Mouse (Mus musculus): Measurements from ENCODE around the gene Pex1.
A peak's percentile ranks its signal among the peaks of the same experiment; 100 is the strongest.
"Not testable (repeated sequence)": the region's sequence is repeated elsewhere in the genome, so short reads cannot be mapped to it uniquely, and the experiment has no call there.

Pex1 gene

GRCm38 (mm10) chr5:3646539-3646938 is 50.7 kb downstream of the Pex1 start:
- DNase-seq: no peak

DNA sequence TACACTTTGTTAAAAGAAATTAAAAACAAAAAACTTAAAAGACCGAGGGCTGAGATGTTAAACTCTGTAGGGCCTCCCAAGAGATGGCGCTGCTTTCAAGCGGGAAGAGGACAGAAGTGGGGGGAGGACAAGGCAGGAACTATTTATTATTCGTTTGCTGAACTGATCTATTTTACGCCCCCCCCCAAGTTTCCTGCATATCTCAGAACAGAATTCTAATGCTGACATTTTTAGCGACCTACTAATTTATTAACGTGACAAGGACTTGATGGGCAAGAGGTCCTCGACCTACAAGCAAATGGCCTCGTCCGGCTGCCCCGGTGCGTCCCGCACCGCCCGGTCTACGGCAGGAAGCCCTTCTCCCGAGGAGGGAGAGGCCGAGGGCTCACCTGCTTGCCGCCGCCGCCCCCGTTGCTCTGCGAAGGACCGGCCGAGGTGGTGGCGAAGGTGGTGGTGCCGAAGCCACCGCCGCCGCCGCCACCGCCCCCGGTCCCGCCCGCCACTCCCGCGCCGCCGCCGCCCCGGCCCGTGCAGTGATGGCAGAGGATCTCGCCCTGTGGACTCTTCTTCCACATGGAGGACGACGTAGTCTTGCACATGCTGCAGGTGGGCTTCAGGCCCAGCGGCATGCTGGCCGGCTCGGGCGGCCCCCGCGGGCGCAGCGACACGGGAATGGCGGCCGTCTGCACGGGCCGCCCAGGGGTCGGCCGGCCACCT is 51.3 kb downstream of the Pex1 start:
- peak; percentile 45 to 62 for DNase-seq

- peak; percentile 83 to 87 for DNase-seq
Observed at GRCm38 (mm10) chr5:3647708-3648121, 51.8 kb downstream of the Pex1 start.

GRCm38 (mm10) chr5:3648206-3648848 is 52.5 kb downstream of the Pex1 start:
- no peak for DNase-seq

DNA sequence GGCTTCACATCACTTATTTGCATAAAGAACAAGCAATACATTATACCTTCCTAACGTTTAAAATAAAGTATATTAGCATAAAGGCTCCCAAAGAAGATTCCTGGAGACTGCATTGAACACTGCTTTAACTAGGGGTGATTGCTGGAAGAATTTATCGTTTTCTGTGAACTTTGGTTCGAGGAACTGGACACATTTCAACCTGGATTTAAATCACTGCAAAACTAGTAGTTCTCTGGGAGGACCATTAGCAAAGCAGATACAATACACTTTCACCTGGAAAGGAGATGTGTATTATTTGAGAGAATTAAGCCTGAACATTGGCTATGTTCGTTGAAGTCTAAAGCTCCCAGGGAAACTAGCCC is 53.0 kb downstream of the Pex1 start:
- DNase-seq: no peak

- DNase-seq: no peak
Observed at GRCm38 (mm10) chr5:3650881-3651280, 55.0 kb downstream of the Pex1 start, which contains the start of gene Tmbim7. Tmbim7 (plus strand) TSS chr5:3651181.

DNA sequence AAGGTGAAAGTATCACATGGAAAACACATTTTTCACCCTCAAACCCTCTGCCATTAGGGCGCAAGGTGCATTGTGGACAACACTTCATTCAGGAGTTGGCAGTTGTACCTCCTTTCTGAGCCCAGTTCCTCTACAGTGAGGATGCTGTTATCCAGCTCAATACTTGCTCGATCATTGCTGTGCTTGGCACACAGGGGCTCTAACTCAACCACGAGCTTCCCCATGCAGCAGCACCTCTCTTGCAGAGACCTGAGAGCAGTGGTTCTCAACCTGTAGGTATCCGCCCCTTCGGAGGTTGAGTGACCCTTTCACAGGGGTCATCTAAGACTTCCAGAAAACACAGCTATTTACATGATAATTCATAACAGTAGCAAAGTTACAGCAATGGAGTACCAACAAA is 55.8 kb downstream of the Pex1 start:
- DNase-seq: no peak

DNA sequence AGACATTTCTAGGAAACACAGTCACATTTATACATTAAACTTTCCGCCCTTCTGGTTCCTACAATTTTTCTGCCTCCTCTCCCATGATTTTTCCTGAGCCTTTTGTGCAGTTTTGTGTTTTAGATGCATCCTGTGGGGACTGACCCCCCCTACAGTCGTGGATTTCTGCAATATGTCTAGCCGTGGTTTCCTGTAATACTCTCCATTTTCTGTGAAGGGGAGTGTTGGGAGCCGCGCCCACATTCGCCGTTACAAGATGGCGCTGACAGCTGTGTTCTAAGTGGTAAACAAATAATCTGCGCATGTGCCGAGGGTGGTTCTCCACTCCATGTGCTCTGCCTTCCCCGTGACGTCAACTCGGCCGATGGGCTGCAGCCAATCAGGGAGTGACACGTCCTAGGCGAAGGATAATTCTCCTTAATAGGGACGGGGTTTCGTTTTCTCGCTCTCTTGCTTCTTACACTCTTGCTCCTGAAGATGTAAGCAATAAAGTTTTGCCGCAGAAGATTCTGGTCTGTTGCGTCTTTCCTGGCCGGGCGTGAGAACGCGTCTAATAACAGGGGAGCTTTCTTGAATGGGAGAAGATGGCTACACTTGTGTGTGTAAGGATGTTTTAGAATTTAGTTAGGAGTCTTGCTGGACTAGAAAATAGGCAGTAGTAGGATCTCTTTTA is 57.2 kb downstream of the Pex1 start:
- not testable (repeated sequence) for DNase-seq

GRCm38 (mm10) chr5:3653801-3654200 is 57.9 kb downstream of the Pex1 start:
- no peak for DNase-seq

DNA sequence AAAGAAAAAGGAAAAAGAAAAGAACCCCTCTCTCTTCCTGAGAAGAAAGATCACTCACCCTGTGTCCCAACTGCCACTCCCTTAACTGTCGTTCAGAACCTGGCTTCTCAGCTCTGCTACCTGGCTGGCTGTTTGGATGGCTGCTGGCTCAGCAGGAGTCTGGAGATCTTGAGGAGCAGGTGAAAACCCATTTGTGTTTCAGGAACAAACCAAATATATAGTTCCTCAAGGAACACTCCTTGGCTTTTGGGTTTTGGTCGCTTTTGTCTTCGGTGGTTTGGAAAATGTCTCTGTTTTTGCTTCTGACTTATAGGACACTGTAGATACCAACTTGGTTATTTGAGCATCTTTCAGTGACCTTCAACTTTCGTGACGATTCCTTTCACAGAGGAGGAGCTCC is 61.2 kb downstream of the Pex1 start, which contains the start of gene Gatad1:
Gene Gatad1 (minus strand): TSS at position 101 of the 400 bp plus-strand sequence.
- DNase-seq: no peak

DNA sequence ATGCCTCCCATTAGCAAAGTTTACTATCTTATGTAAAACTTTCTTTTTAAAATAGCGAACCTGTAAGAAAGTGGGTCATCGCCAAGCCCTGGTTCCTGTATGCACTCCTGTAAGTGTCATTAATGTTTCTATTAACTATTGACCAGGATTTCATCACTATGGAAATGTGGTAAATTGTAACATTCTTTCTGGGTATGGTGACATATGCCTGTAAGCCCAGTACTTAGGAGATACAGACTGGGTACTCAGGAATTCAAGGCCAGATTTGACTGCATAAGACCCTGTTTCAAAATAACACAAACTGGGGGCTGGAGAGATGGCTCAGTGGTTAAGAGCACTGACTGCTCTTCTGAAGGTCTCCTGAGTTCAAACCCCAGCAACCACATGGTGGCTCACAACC is 69.4 kb downstream of the Pex1 start:
- DNase-seq: no peak

DNA sequence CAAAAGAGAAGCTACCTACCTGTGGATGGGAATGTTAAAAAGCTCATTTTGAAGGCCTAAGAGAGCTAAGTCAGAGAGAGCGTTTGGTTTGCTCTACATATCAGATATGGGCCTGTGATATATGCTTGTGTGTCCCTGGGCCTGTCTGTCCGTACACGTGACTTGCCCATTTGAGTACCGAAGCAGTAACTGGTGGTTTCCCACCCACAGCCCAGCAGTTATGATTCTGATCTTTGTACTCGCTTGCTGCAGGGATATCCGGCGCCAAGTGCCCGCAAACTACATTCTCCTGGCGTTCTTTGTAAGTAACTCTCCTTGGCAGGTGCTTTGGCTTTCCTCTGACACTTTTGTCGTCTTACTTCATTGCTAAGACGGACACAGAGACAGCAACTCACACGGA is 70.7 kb downstream of the Pex1 start:
- no peak for DNase-seq

DNA sequence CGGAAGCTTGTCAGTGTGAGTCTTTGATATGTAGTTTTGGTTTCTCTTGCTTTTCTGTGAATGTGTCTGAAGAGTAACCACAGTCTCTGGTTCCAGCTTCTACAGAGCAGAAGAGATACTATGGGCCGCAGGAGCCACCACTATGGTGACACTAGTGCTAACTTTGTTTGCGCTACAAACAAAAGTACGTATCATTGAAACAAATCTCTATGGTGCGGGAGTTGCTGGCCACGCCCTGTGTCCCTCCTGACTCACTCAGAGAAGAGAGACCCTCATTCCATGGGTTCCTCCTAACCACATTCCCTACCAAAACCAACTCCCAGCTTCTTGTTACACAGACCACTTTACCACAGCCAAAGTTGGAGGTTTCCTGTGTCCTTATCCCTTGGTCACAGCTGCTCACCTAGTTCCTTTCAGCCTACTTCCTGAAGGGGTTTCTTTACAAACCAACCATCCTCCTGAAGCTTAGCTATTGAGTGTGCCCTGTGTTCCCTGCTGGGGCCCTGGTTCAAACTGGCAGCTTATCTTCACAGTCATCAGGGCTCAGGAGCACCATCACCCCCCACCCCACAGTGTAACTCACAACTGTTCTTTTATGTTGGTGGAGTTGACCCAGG is 74.2 kb downstream of the Pex1 start:
- DNase-seq: no peak
